Mouse (Mus musculus): ENCODE data around the gene Iqschfp.

The Iqschfp gene

GRCm38 (mm10) chr3:68243239-68243638, 351.2 kb downstream of the Iqschfp start:
- no peak for DNase-seq

GRCm38 (mm10) chr3:68246154-68246553, 354.1 kb downstream of the Iqschfp start:
- no peak for DNase-seq

- DNase-seq, result no peak
Observed at GRCm38 (mm10) chr3:68250589-68250988, 358.6 kb downstream of the Iqschfp start.

GRCm38 (mm10) chr3:68252335-68252734, 360.3 kb downstream of the Iqschfp start:
- DNase-seq, result peak; percentile 2

GRCm38 (mm10) chr3:68262304-68262703, 370.3 kb downstream of the Iqschfp start:
- DNase-seq, result no peak

GRCm38 (mm10) chr3:68267905-68268304, 375.9 kb downstream of the Iqschfp start:
- DNase-seq, result no peak

GRCm38 (mm10) chr3:68269251-68269650, 377.2 kb downstream of the Iqschfp start:
- no peak for DNase-seq

- no peak for DNase-seq
Observed at GRCm38 (mm10) chr3:68270246-68270645, 378.2 kb downstream of the Iqschfp start.

GRCm38 (mm10) chr3:68271457-68271856, 379.4 kb downstream of the Iqschfp start:
- no peak for DNase-seq

GRCm38 (mm10) chr3:68271881-68272280, 379.8 kb downstream of the Iqschfp start:
- no peak for DNase-seq

- no peak for DNase-seq
Observed at GRCm38 (mm10) chr3:68282844-68283594, 391.0 kb downstream of the Iqschfp start.

- DNase-seq, result no peak
Observed at GRCm38 (mm10) chr3:68283595-68283991, 391.6 kb downstream of the Iqschfp start.

- DNase-seq, result no peak
Observed at GRCm38 (mm10) chr3:68284500-68284899, 392.5 kb downstream of the Iqschfp start.

- DNase-seq, result no peak
Observed at GRCm38 (mm10) chr3:68296752-68297151, 404.7 kb downstream of the Iqschfp start.

- DNase-seq, result no peak
Observed at GRCm38 (mm10) chr3:68305647-68306046, 413.6 kb downstream of the Iqschfp start.

GRCm38 (mm10) chr3:68306726-68307125, 414.7 kb downstream of the Iqschfp start:
- no peak for DNase-seq

- no peak for DNase-seq
Observed at GRCm38 (mm10) chr3:68325575-68325974, 433.5 kb downstream of the Iqschfp start.

- DNase-seq, result peak; percentile 3
Observed at GRCm38 (mm10) chr3:68332515-68332914, 440.5 kb downstream of the Iqschfp start.

GRCm38 (mm10) chr3:68335501-68335900, 443.5 kb downstream of the Iqschfp start:
- no peak for DNase-seq

- no peak for DNase-seq
Observed at GRCm38 (mm10) chr3:68350624-68351023, 458.6 kb downstream of the Iqschfp start.

GRCm38 (mm10) chr3:68351461-68351860, 459.4 kb downstream of the Iqschfp start:
- no peak for DNase-seq

GRCm38 (mm10) chr3:68352961-68353360, 460.9 kb downstream of the Iqschfp start:
- no peak for DNase-seq

GRCm38 (mm10) chr3:68353492-68353891, 461.5 kb downstream of the Iqschfp start:
- no peak for DNase-seq

GRCm38 (mm10) chr3:68356516-68356915, 464.5 kb downstream of the Iqschfp start:
- DNase-seq, result no peak

- DNase-seq, result no peak
Observed at GRCm38 (mm10) chr3:68368029-68368428, 476.0 kb downstream of the Iqschfp start.

Measured in cerebellum, adult 9-10 months (tissue).